Mouse (Mus musculus) cerebellum, adult 11 months (tissue): ENCODE measurements around the gene Mmachc.
"Not testable (repeated sequence)": the region's sequence is repeated elsewhere in the genome, so short reads cannot be mapped to it uniquely, and the experiment has no call there.

Experiments used
- DNase-seq: peaks from one replicate; pipeline ENCODE4 v3.0.0; 2022

Mmachc gene

GRCm38 (mm10) chr4:116689309-116689876 lies 18.8 kb downstream of the Mmachc start:
- no peak for DNase-seq

- DNase-seq = no peak
These were observed 21.2 kb downstream of the Mmachc start for GRCm38 (mm10) chr4:116687041-116687440.

GRCm38 (mm10) chr4:116685402-116686061 lies 22.7 kb downstream of the Mmachc start, which contains the start of gene Prdx1:
Gene Prdx1, plus strand, starts transcription at chr4:116685544.
- peak; percentile 88 for DNase-seq

- no peak for DNase-seq
These were observed 23.5 kb downstream of the Mmachc start for GRCm38 (mm10) chr4:116684665-116685064.

GRCm38 (mm10) chr4:116683957-116684356 lies 24.2 kb downstream of the Mmachc start:
- no peak for DNase-seq

- not testable (repeated sequence) for DNase-seq
These were observed 27.7 kb downstream of the Mmachc start for GRCm38 (mm10) chr4:116680521-116680920.

GRCm38 (mm10) chr4:116679141-116679540 lies 29.1 kb downstream of the Mmachc start:
- DNase-seq = no peak

GRCm38 (mm10) chr4:116677808-116678207 lies 30.4 kb downstream of the Mmachc start:
- DNase-seq = no peak

GRCm38 (mm10) chr4:116676027-116676426 lies 32.2 kb downstream of the Mmachc start:
- no peak for DNase-seq

GRCm38 (mm10) chr4:116674761-116675160 lies 33.4 kb downstream of the Mmachc start:
- DNase-seq = not testable (repeated sequence)

- DNase-seq = no peak
These were observed 35.4 kb downstream of the Mmachc start for GRCm38 (mm10) chr4:116672785-116673184.

GRCm38 (mm10) chr4:116669291-116669690 lies 38.9 kb downstream of the Mmachc start:
- no peak for DNase-seq

- DNase-seq = no peak
These were observed 40.1 kb downstream of the Mmachc start for GRCm38 (mm10) chr4:116668145-116668544.

GRCm38 (mm10) chr4:116666625-116667024 lies 41.6 kb downstream of the Mmachc start:
- DNase-seq = no peak

- DNase-seq = no peak
These were observed 46.2 kb downstream of the Mmachc start for GRCm38 (mm10) chr4:116661998-116662397.

GRCm38 (mm10) chr4:116660829-116661228 lies 47.4 kb downstream of the Mmachc start:
- no peak for DNase-seq

- DNase-seq = not testable (repeated sequence)
These were observed 48.3 kb downstream of the Mmachc start for GRCm38 (mm10) chr4:116659916-116660315.

GRCm38 (mm10) chr4:116659474-116659873 lies 48.7 kb downstream of the Mmachc start:
- DNase-seq = no peak

- no peak for DNase-seq
These were observed 50.2 kb downstream of the Mmachc start for GRCm38 (mm10) chr4:116657971-116658370.

GRCm38 (mm10) chr4:116655658-116656057 lies 52.5 kb downstream of the Mmachc start:
- no peak for DNase-seq

GRCm38 (mm10) chr4:116655100-116655499 lies 53.1 kb downstream of the Mmachc start:
- no peak for DNase-seq

- DNase-seq = no peak
These were observed 55.0 kb downstream of the Mmachc start for GRCm38 (mm10) chr4:116653228-116653627.
